Mouse (Mus musculus) ES-Bruce4 (cell line): ENCODE data around the gene Akirin2.

ENCODE experiments used
- EP300 ChIP-seq: IDR thresholded peaks from 2 replicates; pipeline ENCODE4 v1.6.1; 2011; ENCODE audit warnings: low read depth, low read length; ENCODE audit not compliant: insufficient read depth
- POLR2A ChIP-seq: IDR thresholded peaks from one replicate; pipeline ENCODE4 v1.8.1; 2011; ENCODE audit warnings: low read length; ENCODE audit not compliant: insufficient read depth

GRCm38 (mm10) chr4:34616146-34616545, 65.4 kb downstream of the Akirin2 start:
- TF ChIP-seq POLR2A (no peak), EP300 (no peak)
